Mouse (Mus musculus): ENCODE data around the gene Gk5. TPM values are rescaled to one million over a fixed set of nuclear protein-coding genes. Genes with fewer than 3 reads are reported as not detected.

The Gk5 gene
- polyA plus RNA-seq, 1 experiment from 2014 or later, result 9.6 TPM

DNA sequence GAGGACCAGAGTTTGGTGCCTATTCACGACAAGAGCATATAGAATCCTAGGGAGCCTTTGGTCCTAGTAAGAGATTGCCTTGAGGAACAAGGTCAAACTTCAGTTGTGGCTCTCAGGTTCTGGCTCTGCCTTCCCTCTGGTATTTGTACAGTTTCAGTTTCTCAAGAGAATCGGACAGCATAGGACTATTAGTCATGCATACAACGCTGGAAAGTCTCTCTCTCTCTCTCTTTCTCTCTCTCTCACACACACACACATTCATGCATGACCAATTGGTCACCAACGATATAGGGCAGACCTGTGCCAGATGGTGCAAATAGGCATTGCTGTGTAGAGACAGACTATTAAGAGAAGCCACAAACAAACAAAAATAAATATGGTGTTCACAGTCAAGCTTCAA is 946 bp upstream of the Gk5 start:
- Histone ChIP-seq H3K27me3 (replicated peaks) (no peaks in the 10 kb centered on the region), H3K4me2 (peak overlapping the region; percentile 85), H3K4me1 (no peaks in the 10 kb centered on the region), H3K9me3 (no peaks in the 10 kb centered on the region), H3K36me3 (no peaks in the 10 kb centered on the region), H3K27ac (no peak overlapping the region), H3K4me3 (replicated peaks) (peak overlapping the region; percentile 85), H3K9ac (no peak overlapping the region)
- ATAC-seq (ENCODE audit: insufficient read depth, low FRiP score, low read depth), result no peak
- WGBS, result 81% methylated on average over 4 of the region's 4 CpGs

DNA sequence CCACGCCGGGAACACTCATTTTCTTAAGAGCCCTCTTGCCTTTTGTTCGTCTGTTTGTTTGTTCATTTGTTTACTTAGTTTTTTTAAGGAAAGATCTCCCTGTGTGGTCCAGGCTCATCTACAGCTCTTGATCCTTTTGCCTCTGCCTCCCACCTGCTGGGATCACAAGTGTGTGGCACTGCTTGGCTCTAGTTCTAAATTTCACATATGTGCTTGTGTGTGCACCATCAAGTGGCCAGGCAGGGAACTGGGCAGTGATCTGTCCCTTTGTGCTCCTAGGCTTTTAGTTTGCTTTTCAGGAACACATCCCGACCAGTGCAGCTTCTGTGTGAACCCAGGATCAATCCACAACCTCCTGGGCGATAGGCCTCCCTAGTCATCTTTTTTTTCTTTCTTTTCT is 8.8 kb downstream of the Gk5 start:
- H3K4me1 ChIP-seq, result no peaks in the 10 kb centered on the region
- H3K27me3 ChIP-seq (replicated peaks), result no peaks in the 10 kb centered on the region
- ATAC-seq (ENCODE audit: insufficient read depth, low FRiP score, low read depth), result no peak
- 57% methylated on average over 5 of the region's 5 CpGs for whole genome bisulfite sequencing
- no peak overlapping the region for H3K4me3 ChIP-seq (replicated peaks)
- no peaks in the 10 kb centered on the region for H3K9me3 ChIP-seq
- H3K4me2 ChIP-seq, result no peak overlapping the region
- no peaks in the 10 kb centered on the region for H3K36me3 ChIP-seq
- no peak overlapping the region for H3K27ac ChIP-seq
- H3K9ac ChIP-seq, result no peak overlapping the region

DNA sequence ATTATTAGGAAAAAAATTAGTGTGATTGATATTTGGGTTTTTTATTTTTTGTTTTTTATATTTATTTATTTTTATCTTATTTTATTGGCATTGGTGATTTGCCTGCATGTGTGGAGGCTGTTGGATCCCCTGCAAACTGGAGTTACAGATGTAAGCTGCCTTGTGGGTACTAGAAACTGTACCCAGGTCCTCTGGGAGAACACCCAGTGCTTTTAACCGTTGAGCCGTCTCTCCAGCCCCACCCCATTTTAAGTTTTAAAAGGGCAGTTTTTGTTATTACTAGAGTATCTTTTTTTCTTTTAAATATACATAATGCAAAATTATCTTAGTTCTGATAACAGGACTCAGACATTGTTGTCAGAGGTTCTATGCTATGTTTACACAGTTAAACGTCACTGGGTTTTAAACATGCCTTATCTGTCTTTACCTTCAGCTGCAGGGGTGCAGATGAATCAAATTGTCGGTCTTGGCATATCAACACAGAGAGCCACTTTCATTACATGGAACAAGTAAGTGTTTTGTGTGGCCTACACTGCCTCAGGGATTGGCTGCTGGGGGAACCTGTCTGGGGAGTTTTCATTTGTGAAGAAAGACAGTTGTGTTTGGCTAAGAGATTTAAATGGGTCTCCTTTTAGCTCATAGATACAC is 13.9 kb downstream of the Gk5 start:
- Histone ChIP-seq H3K27me3 (replicated peaks) (no peaks in the 10 kb centered on the region), H3K9ac (no peak overlapping the region), H3K9me3 (no peaks in the 10 kb centered on the region), H3K4me3 (replicated peaks) (no peak overlapping the region), H3K4me2 (no peak overlapping the region), H3K36me3 (no peaks in the 10 kb centered on the region), H3K27ac (peak overlapping the region; percentile 22; the same call in 1 of the 2 replicates), H3K4me1 (peaks cover 9% of the 10 kb centered on the region)
- peak; percentile 93 for ATAC-seq (ENCODE audit: insufficient read depth, low FRiP score, low read depth)
- 30% methylated on average over 4 of the region's 4 CpGs for WGBS

DNA sequence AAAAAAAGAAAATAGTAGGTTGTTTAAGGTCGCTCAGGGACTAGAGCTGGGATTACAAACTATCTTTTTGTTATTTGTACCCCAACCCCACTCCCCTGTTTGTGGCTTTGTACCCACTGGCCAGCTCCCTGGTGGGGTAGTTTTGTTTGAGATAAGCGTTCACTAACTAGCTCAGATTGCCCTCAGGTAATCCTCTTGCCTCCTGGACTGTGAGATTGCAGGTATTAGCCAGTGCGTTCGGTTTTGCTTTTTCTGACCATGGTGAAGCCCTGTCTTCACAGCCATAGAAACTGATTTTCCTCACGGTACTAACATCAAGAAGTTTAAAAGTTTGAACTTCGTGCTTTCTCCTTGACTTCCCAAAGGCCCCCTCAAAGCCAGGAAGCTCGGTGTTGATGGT is 15.3 kb downstream of the Gk5 start:
- H3K27me3 ChIP-seq (replicated peaks), result no peaks in the 10 kb centered on the region
- H3K27ac ChIP-seq, result peak overlapping the region; percentile 64
- no peak overlapping the region for H3K9ac ChIP-seq
- 79% methylated on average over 7 of the region's 7 CpGs for WGBS
- H3K4me1 ChIP-seq, result peaks cover 9% of the 10 kb centered on the region
- ATAC-seq (ENCODE audit: insufficient read depth, low FRiP score, low read depth), result no peak
- H3K4me2 ChIP-seq, result no peak overlapping the region
- H3K9me3 ChIP-seq, result no peaks in the 10 kb centered on the region
- H3K4me3 ChIP-seq (replicated peaks), result no peak overlapping the region
- no peaks in the 10 kb centered on the region for H3K36me3 ChIP-seq

DNA sequence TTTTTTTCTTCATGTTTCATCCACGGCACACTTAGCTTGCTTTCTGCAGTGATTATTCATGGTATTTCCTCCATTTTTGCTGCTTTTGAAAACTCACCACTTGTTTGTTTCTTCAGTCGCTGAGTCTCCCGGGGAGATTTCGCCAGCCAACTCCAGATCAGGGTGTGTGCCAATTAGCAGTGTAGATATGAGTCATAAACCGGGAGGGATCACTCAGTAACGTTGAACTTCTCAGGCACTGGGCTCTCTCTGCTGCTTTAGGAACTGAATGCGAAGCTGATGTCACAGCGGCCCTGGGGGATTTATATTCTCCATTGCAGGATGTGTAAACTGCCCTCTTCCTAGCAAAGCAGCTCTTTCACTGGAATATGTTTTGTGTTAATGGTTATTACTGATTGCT is 15.8 kb downstream of the Gk5 start:
- H3K27ac ChIP-seq, result peak overlapping the region; percentile 64
- H3K4me3 ChIP-seq (replicated peaks), result no peak overlapping the region
- no peaks in the 10 kb centered on the region for H3K9me3 ChIP-seq
- H3K9ac ChIP-seq, result no peak overlapping the region
- WGBS, result 47% methylated on average over 8 of the region's 8 CpGs
- ATAC-seq (ENCODE audit: insufficient read depth, low FRiP score, low read depth), result peak; percentile 58; the same call in 1 of the 2 replicates
- no peaks in the 10 kb centered on the region for H3K36me3 ChIP-seq
- no peak overlapping the region for H3K4me2 ChIP-seq
- no peaks in the 10 kb centered on the region for H3K27me3 ChIP-seq (replicated peaks)
- H3K4me1 ChIP-seq, result peaks cover 9% of the 10 kb centered on the region

DNA sequence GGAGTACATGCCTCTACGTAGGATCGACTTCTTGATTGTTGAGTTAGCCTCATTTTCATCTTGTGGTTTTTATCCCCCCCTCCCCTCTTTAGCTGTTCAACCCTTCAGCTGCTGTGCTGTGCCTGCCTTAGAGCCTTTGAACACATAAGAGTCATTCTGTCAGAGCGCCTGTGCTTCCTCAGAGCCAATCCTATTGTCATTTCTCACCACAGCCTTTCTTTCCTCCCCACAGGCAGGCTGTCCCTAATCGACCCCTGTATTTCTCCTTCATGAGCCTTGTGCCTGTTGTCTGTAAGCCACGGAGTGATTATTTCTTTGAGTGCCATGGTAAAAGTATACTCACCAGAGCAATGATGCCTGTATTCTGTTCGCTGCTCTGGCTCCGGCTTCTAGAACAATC is 16.3 kb downstream of the Gk5 start:
- no peaks in the 10 kb centered on the region for H3K27me3 ChIP-seq (replicated peaks)
- no peaks in the 10 kb centered on the region for H3K9me3 ChIP-seq

DNA sequence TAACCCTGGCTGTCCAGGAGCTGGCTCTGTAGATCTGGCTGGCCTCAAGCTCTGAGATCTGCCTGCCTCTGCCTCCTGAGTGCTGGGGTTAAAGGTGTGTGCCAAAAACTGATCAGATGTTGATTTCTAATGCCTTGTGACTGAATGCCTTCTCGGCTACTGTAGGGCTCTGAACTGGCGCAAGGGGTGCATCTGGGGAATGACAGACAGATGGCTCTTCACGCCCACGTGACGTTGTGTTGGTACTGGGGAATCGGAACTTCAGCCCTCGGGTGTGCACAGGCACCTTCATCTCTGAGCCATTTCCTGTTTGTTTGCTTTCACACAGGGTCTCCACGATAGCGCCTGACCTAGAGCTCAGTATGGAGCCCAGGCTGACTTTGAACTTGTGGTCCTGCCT is 19.8 kb downstream of the Gk5 start:
- Histone ChIP-seq H3K36me3 (no peaks in the 10 kb centered on the region), H3K4me2 (no peak overlapping the region), H3K9me3 (no peaks in the 10 kb centered on the region), H3K27me3 (replicated peaks) (no peaks in the 10 kb centered on the region), H3K27ac (no peak overlapping the region), H3K4me3 (replicated peaks) (no peak overlapping the region), H3K4me1 (peaks cover 9% of the 10 kb centered on the region), H3K9ac (no peak overlapping the region)
- no peak for ATAC-seq (ENCODE audit: insufficient read depth, low FRiP score, low read depth)
- WGBS, result 90% methylated on average over 9 of the region's 9 CpGs

More for the DNA sequence above, 16.3 kb downstream of the Gk5 start:
- peak overlapping the region; percentile 64; the same call in 1 of the 2 replicates for H3K27ac ChIP-seq
- no peaks in the 10 kb centered on the region for H3K36me3 ChIP-seq
- no peak overlapping the region for H3K9ac ChIP-seq
- peaks cover 9% of the 10 kb centered on the region for H3K4me1 ChIP-seq
- H3K4me2 ChIP-seq, result no peak overlapping the region
- 66% methylated on average over 7 of the region's 7 CpGs for WGBS
- no peak overlapping the region for H3K4me3 ChIP-seq (replicated peaks)
- ATAC-seq (ENCODE audit: insufficient read depth, low FRiP score, low read depth), result no peak

DNA sequence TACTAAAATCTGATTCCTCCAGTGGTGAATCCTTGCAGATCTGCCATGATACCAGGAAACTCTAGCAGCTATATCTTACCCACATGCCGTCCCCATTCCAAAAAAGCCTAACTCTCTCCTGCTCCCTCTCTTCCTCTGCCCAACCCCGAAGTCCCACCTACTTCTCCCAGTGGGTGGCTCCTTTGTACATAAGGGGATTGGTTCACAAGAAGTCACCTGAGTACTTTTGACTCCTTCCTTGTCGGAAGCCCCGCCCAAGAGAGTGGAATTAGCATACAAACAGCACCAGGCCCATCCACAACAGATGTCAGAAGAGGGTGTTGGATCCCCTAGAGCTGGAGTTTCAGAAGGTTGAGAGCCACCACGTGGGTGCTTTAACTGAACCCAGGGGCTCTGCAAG is 20.7 kb downstream of the Gk5 start:
- Histone ChIP-seq H3K4me3 (replicated peaks) (no peak overlapping the region), H3K9me3 (no peaks in the 10 kb centered on the region), H3K4me2 (no peak overlapping the region), H3K27ac (no peak overlapping the region), H3K27me3 (replicated peaks) (no peaks in the 10 kb centered on the region), H3K9ac (no peak overlapping the region), H3K36me3 (no peaks in the 10 kb centered on the region), H3K4me1 (peaks cover 9% of the 10 kb centered on the region)
- whole genome bisulfite sequencing, result 43% methylated on average over 5 of the region's 5 CpGs
- no peak for ATAC-seq (ENCODE audit: insufficient read depth, low FRiP score, low read depth)

DNA sequence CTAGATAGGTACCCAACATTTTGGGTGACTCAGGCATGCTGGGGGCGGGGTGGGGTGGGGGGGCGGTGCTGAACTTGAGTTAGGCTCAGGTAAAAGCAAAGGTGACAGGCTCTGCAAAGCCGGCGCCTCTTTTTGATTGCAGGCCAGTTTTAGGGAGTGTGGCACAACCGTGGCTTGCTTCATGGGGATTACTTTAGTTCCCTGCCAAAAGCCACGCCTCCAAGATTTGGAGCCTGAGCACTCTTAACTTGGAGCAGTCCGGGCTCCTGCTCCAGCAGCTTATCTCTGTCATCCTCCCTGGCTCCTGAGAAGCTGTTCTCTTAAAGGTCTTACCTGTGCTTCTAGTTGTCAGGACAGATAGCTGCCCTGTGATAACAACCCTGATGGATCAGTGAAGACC is 21.8 kb downstream of the Gk5 start:
- Histone ChIP-seq H3K4me2 (no peak overlapping the region), H3K9me3 (no peaks in the 10 kb centered on the region), H3K36me3 (peaks cover under 1% of the 10 kb centered on the region; the same call in 1 of the 2 replicates), H3K4me3 (replicated peaks) (no peak overlapping the region), H3K4me1 (no peaks in the 10 kb centered on the region), H3K27me3 (replicated peaks) (no peaks in the 10 kb centered on the region), H3K27ac (no peak overlapping the region), H3K9ac (no peak overlapping the region)
- ATAC-seq (ENCODE audit: insufficient read depth, low FRiP score, low read depth), result no peak
- 67% methylated on average over 7 of the region's 7 CpGs for WGBS

DNA sequence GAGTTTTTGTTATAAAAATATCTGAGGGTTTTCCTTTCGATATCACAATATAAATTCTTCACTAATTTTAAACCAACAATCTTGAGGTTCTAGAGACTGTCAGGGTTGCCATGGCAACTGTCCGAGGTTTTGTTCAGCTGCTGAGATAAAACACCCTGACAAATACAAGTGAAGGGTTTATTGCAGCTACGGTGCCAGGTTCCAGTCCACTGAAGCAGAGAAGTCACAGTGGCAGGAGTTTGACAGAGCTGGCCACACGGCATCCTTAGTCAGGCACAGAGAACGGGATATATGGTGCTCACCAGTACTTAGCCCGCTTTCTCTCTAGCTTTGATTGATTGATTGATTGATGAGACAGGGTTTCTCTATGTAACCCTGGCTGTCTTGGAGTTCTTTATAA is 23.3 kb downstream of the Gk5 start:
- Histone ChIP-seq H3K36me3 (peaks cover 6% of the 10 kb centered on the region; the same call in 1 of the 2 replicates), H3K4me1 (no peaks in the 10 kb centered on the region), H3K4me3 (replicated peaks) (no peak overlapping the region), H3K4me2 (no peak overlapping the region), H3K9me3 (no peaks in the 10 kb centered on the region), H3K9ac (no peak overlapping the region), H3K27me3 (replicated peaks) (no peaks in the 10 kb centered on the region), H3K27ac (no peak overlapping the region)
- 70% methylated on average over 6 of the region's 6 CpGs for WGBS
- no peak for ATAC-seq (ENCODE audit: insufficient read depth, low FRiP score, low read depth)

DNA sequence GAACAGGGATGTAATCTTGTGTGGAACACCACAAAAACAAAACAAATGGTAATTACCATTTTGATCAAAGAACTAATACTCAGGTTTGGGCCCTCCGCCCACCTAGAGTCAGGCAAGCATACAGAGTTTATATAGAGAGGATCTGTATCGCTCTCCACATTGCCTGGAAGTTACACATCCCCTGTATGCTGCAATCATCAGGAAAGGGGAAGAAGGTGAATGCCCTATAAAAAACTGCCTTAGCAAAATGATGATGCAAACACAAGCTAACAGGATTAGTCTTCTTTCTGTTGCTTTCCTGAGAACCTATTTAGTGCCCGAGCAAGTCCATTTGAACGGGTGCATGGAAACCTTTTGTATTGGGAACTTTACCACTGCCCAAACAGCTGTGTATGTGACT is 24.5 kb downstream of the Gk5 start:
- ATAC-seq (ENCODE audit: insufficient read depth, low FRiP score, low read depth), result no peak
- Histone ChIP-seq H3K4me3 (replicated peaks) (no peak overlapping the region), H3K9me3 (no peaks in the 10 kb centered on the region), H3K27ac (no peak overlapping the region), H3K4me1 (no peaks in the 10 kb centered on the region), H3K4me2 (no peak overlapping the region), H3K27me3 (replicated peaks) (no peaks in the 10 kb centered on the region), H3K36me3 (peaks cover 9% of the 10 kb centered on the region; the same call in 1 of the 2 replicates), H3K9ac (no peak overlapping the region)
- WGBS, result 93% methylated on average over 4 of the region's 4 CpGs

DNA sequence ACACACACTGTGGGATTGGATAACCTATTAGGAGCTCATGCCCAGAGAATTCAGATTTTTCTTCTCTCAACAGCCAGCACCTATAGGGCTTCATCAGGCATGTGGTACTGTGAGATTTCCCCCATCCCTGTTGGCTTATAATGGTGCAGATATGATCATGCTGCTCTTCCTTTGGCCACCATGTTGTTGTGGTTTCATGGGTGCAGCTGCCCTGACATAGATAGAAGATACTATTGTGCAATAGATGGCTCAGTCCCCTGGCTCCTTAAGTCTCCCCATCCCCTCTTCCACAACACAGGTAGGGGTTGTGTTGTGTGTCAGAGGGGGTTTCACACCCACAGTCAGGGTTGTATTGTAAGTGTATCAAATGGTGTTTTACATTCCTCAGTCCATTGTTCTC is 25.7 kb downstream of the Gk5 start:
- ATAC-seq (ENCODE audit: insufficient read depth, low FRiP score, low read depth), result no peak
- no peaks in the 10 kb centered on the region for H3K27me3 ChIP-seq (replicated peaks)
- H3K4me2 ChIP-seq, result no peak overlapping the region
- H3K36me3 ChIP-seq, result peaks cover 9% of the 10 kb centered on the region; the same call in 1 of the 2 replicates
- no peaks in the 10 kb centered on the region for H3K4me1 ChIP-seq
- H3K9me3 ChIP-seq, result no peaks in the 10 kb centered on the region
- no peak overlapping the region for H3K27ac ChIP-seq
- H3K9ac ChIP-seq, result no peak overlapping the region
- no peak overlapping the region for H3K4me3 ChIP-seq (replicated peaks)

DNA sequence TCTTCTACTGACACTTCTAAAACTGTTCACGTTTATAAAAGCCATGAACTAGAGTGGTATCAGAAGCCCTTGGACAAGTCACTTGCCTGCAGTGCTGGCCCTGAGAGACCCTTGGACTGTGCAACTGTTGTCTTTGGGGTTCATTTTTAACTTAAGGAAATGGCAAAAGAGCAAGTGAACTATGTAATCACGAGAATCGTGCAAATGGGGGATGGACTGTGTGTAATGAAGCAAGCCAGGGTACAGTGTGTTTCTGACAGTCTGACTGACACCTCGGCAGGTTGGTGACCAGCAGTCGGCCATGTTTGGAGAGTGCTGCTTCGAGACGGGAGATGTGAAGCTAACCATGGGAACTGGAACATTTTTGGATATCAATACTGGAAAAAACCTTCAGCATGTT is 33.6 kb downstream of the Gk5 start:
- ATAC-seq (ENCODE audit: insufficient read depth, low FRiP score, low read depth), result no peak
- H3K4me2 ChIP-seq, result no peak overlapping the region
- H3K9ac ChIP-seq, result no peak overlapping the region
- H3K27me3 ChIP-seq (replicated peaks), result no peaks in the 10 kb centered on the region
- no peak overlapping the region for H3K4me3 ChIP-seq (replicated peaks)
- WGBS, result 90% methylated on average over 7 of the region's 7 CpGs
- no peak overlapping the region for H3K27ac ChIP-seq
- no peaks in the 10 kb centered on the region for H3K9me3 ChIP-seq
- H3K4me1 ChIP-seq, result no peaks in the 10 kb centered on the region
- 0 out of 2 replicates have a peak, but pooled peaks cover 7% of the 10 kb centered on the region for H3K36me3 ChIP-seq

All from stomach, embryonic 15.5 days (tissue).